Mouse (Mus musculus) kidney, postnatal 4 days (tissue): ENCODE data around the gene Tenm3.

Experiments used
- DNase-seq, 2 experiments: peaks; one replicate each; pipeline ENCODE4 v3.0.0; 2021; ENCODE audit warnings: mixed read lengths in 2 of 2

Tenm3 gene

DNA sequence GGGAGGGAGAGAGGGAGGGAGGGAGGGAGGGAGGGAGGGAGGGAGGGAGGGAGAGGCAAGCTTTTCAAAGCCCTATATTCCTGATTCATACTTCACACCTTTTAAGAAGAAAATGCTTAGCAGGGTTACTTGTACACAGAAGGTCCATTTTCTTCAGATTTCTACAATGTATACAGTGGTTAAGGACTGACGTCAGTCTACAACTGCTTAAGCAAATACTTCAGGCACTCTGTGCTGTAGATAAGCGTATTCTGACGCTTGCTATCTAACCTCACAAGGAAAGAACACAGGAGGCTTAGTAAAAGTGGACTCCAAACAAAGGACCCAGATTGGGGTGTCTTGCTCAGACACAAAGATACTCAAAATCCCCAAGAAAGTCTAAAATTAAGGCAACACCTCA is 34.6 kb downstream of the Tenm3 start:
- DNase-seq, result no peak

DNA sequence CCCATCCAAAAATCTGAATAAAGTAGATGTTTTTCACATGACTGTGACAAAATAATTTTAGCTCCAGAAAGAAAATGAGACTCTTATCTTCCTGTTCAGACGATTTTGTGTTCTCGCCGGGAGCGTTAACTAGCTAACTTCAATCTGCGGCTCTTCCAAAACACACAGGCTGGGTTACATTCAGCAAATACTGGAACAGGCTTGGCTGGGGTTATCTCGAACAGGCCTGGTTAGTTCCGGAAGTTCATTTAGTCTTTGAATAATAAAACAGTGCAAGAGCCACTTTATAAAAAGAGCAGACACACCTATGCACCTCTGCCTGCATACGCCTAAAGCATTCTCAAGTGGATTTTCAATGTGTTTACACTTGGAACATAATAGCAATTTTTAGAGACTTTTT is 40.7 kb downstream of the Tenm3 start:
- no peak for DNase-seq

DNA sequence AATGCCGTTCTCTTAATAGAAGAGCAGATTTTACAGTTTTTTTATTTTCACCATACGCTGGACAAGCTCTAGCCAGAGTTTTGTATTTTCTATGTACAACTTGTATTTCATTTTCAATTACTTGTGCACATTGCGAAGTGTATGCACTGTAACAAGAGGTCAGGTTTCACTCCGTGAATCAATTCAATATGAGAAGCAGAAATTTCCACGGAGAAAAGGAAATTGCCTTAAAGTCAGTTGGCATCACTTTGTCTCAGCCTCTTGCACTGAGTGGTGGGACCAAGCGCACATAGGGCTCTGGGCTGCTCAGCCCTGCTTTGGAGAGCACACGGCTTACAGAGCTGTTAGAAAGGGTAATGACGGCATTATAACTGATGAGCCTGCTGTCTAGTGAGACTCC is 41.5 kb downstream of the Tenm3 start:
- DNase-seq, result no peak

DNA sequence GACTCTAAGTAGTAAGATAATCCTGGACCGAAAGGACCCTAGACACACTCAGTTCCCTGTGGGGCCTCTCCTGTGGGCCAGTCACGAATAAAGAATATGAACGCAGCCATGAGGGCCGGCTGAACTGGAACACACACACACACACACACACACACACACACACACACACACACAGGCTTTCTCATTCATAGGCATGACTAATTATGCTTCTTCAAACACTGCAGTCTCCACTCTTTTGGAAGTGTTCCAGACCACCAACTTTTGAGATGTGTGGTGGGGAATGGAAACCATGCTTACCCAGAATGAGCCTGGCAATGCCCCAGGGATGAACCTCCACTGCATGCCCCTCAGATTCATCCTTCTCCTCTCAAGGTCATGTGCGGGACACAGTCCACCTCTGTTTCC is 45.8 kb downstream of the Tenm3 start:
- DNase-seq, result no peak

GRCm38 (mm10) chr8:48794285-48794684 is 49.5 kb downstream of the Tenm3 start:
- DNase-seq, result no peak

DNA sequence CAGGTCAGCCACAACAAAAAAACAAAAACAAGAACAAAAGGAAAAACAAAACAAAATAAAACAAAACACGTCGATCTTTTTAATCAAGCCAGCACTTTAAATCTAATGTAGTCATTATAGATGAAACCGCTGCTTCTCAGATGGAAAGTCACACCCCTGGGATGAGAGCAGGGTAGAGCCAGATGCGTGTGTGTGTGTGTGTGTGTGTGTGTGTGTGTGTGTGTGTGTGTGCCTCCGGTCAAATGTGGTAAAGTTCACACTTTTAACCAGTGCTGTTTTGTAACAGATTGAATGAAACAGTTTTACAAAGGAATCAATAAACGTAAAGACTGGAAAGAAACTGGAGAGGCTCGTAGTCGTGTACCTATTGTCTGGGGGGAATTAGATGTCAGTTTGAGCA is 50.0 kb downstream of the Tenm3 start:
- no peak for DNase-seq

DNA sequence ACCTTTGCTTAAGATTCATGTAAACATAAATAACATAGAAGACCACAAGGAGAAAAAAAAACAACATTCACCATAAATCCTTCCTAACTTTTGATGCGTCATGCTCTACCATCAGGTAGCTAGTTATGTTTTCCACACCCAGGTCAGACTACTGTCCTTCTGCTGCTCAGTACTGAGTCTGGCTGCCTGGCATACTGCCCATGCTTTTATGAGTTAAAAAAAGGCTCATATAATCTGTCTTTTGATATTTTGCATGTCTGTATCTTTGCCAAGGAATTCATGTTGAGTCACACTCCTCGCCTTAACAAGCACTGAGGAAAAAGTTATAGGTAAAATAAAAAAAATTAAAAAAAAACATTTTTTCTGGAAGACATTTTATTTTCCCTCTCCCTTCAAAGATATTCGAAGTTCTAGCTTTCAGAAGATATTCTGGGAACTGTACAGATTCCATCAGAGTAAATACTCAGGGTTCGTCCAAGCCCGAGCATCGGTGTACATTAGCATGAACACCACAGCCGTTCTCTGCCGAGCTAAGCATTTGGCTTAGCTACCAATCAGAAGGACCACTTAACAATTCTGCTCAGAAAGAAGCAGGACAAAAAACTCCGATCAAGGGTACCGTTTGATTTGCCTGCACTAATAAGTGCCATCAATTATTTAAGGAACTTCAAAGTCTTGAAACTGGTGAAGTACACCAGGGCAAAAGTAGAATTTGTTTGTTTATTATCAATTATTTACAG is 51.0 kb downstream of the Tenm3 start:
- no peak for DNase-seq

DNA sequence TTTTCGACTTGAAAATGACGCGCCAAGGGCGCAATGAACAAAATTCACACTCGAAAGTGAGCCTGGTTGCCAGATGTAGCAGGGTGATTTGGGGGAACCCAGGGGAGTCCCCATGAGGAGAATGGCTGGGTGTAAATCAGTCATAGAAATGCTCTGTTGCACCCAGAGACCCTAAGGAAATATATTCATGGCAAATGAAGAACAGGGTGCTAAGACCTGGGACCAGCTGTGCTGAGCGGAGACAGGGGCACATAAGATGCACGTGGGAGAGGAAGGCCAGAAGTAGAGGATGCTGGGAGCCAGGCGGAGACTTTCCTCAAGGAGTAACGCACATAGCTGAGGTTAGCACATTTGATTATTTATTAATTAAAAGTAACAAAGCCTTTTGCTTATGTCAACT is 60.4 kb downstream of the Tenm3 start:
- no peak for DNase-seq

DNA sequence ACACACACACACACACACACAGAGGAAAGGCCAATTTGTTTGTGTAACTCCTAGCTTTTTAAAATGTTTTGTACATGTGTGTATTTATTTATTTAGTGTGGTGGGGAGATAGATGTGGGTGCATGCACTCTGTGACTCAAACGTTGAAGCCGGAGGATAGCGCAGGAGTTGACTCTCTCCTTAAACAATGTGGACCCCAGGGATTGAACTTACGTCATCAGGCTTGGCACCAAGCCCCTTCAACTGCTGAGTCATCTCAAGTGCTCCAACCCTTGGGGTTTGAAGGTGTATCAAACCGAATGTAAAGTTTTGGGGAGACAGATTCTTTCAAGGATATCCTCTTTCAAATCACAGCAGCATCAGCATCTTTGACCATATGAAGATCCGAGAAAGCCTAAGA is 63.1 kb downstream of the Tenm3 start:
- DNase-seq, result no peak

DNA sequence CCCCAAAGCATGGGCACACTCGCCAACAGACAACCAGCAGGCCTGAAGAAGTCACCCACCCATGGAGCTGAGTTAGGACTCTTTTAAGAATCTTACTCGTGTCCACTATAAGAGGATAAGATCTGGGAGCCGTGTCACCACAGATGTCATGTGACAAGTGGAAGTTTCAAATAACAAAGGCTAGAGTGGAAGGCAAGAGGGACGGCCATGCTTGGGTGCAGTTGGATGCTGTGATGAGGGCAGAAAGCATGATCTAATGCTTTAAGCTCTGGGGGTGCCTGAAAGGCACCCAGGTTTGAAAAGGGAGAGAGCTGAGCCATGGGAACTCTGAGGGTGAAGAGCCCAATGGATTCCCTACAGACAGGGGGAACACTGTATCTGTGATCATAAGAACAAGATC is 64.6 kb downstream of the Tenm3 start:
- no peak for DNase-seq

DNA sequence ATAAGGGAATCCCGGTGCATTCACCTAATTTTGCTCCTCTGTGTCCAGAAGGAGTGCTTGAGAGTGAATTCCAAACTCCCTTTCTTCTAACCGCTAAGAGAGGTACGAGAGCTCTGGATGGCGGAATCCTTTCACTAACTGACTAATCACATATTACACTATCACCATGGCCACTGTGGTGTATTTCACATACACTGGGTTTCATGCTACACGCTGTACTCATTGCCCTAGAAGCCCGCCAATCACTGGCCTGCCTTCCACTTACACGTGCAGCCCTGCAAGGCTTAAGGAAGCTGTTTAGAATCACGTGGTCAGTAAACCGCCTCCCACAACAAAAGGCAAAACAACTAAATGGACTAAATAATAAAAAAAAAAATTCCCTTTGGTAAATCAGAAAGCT is 67.7 kb downstream of the Tenm3 start:
- no peak for DNase-seq

DNA sequence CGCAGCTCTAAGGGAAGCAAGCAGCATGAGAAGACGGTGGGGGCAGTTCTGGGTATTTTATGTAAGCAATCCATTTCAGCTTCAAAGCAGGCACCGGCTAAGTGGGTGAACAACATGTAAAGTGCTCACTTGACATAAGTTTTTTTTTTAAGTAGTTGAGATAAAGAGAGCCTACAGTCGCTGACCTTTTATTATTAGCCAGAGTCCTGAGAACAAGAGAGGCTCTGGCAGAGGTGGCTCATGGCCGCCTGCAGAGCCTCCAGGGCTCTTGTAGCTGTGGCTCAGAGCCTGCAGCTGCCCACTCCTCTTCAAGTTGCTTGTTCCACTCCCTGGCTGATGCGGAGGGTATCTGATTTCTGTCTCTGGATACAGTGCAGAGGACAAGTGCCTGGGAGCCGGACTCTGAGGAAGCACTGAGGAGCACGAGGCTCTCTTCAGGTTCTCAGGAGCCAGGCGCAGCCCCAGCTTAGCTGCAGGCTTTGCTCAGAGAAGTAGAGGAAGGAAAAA is 68.2 kb downstream of the Tenm3 start:
- DNase-seq, result peak in 1 of 2 experiments; percentile 9

GRCm38 (mm10) chr8:48774837-48775236 is 68.9 kb downstream of the Tenm3 start:
- no peak for DNase-seq

DNA sequence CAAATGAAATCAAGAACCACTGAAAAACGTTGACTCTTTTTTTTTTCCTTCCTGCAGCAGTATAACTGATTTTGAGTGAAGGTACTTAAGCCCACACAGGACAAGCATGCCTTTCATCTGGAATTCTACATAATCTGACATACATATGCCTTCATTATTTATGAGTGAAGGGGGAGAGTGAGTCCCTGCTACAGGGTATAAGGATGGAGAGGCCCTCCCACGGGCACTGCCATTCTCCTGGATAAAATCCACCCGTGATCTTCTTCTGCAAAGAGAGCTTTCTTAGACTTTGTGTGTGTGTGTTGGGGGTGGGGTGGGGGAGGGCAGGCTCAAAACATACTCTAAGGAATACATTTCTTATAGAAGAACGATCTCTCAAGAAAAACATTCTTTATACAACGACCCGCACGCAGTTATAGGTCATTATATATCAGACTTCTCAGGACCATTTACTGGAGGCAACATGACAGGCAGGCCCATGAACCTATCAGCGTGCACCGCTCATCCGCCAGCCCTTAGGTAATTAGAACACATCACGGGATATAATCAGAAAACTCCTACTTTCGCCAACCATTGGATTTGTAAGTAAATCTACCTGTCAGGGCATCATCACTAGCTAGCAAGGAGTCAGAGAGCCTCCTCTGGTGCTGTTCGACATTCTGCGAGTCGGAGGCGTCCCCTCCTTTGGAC is 77.1 kb downstream of the Tenm3 start:
- DNase-seq, result peak; percentile 38 to 57

DNA sequence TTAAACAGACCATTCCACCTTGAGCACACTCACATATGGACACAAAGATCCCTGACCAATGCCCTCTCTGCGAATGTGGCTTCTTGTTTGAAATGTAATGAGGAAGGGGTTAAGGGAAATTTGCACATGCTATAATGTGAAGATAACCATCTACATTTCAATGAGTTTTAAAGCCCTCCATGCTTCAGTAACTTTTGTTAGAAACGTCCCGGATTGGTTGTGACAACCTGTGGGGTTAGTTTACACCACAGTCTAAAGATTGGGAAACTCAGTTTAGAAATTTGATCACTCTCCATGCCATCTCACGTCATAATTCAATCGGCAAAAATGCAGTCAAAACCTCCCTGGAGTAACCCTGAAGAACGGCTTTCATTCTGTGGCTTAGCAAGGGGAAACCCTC is 78.5 kb downstream of the Tenm3 start:
- no peak for DNase-seq

DNA sequence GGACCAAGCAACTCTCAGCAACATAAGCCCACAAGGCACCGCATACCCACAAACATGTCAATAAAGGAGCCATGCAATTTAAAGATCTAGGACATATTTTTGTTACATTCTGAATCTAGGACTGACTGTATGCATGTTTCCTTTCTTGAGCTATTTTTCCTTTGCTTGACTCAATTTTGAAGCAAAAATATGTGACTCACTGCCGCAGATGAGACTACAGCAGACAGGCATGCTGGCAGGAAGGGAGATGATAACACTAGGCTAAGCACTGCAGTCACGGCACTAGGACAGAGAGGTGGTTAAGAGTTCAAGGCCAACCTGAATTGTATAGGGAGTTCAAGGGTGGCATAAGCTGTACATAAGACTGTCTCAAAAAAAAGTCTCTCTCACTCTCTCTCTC is 79.7 kb downstream of the Tenm3 start:
- DNase-seq, result no peak

- no peak for DNase-seq
These were observed 86.9 kb downstream of the Tenm3 start for GRCm38 (mm10) chr8:48756874-48757273.

- peak in 1 of 2 experiments; percentile 17 for DNase-seq
These were observed 88.3 kb downstream of the Tenm3 start for GRCm38 (mm10) chr8:48755492-48755891.

DNA sequence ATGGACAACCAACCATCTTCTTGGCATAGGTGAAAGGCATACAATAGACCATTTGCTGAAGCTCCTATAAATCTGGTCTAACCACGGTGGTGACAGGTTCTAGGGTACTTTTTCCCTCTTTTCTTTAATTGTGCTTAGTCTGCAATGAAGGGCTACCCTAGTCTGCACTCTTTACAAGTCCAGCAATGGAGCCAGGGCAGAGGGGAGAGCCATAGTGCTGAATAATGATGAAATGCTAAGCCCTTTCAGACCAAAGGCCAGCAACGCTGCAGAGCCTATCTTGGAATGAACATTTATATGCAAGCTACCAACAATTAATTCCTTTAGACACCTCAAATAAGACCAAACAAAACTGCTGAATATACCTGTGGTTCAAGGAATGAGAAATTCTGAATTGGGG is 88.8 kb downstream of the Tenm3 start:
- DNase-seq, result no peak

DNA sequence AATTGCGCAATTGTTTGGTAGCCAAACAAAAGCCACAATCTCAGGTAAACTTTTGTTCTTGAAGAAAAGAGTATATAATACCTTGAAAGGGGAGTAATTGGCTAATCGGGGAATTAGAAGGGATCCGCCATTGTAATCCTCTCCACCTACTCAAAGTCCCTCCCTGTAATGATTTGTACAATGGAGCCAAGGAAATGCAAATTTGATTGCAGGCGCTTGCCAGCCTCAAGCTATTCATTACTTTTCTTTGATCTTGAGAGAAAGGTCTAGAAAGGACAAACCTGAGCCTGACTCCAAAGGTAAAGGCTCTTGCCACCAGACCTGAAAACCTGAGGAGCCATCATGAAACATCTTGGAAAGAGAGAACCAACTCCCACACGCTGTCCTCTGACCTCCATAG is 91.8 kb downstream of the Tenm3 start:
- DNase-seq, result no peak

DNA sequence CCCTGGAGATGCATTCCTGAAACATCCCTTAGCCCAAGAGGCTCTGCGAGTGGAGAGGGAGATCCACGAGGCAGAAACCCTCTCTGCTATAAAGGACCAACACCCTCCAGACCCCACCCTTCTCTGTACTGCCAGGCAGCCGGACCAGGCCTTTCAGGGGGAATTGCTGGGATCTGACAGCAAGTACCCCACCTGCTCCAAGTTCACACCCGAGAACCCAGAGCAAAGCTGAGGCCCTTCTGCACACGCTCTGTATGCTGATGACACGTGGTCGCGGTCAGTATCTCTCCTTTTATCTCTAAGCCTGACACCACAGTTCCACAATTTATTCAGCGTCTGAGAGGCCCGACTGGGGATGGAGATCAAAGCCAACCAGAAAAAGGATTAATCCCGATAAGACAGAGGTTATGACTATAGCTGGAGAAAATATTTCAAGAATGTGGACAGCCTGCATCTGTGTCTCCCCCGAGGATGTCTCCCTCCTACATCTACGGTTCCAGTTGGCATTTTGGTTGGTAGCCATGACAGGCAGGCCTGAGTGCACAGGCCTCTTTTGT is 95.2 kb downstream of the Tenm3 start:
- peak in 1 of 2 experiments; percentile 8 for DNase-seq

- no peak for DNase-seq
These were observed 99.8 kb downstream of the Tenm3 start for GRCm38 (mm10) chr8:48743912-48744311.

- no peak for DNase-seq
These were observed 101.0 kb downstream of the Tenm3 start for GRCm38 (mm10) chr8:48742741-48743140.

DNA sequence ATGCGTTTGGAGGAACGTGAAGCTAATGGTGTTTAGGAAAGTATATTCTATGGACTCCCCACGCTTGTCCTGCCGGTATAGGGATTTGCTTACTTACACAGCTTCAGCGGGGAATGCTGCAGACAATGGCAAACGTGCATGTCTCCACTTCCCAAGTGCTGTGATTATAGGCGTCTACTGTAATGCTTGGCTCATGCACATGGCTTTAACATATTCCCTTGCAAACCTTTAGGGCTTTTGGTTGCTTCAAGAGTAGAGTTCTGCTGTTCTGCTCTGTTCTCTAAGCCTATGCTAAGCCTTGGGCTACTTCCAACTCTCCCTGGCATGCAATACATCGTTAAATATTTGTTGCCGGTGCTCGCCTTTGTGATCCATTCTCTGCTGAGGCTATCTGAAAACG is 102.8 kb downstream of the Tenm3 start:
- DNase-seq, result no peak
